Mouse (Mus musculus): Measurements from ENCODE around the gene Zp3r. TPM values are rescaled to one million over a fixed set of nuclear protein-coding genes. Genes with fewer than 3 reads are reported as not detected.

Gene Zp3r
- total RNA-seq, 2 experiments from 2014 or later: not detected

Other genes starting within 250 kb of the Zp3r start
- gene Cd55b, start 206.6 kb downstream of the Zp3r start, total RNA-seq (2014; fragmentation: Nextera tagmentation): not detected in 2 replicates
- not detected in 2 replicates for gene Cd55b, start 206.6 kb downstream of the Zp3r start, total RNA-seq (2017)
- gene Cd55, start 166.9 kb downstream of the Zp3r start, total RNA-seq (2014; fragmentation: Nextera tagmentation): 8.1 TPM in 1 of 2 replicates, not detected in the other
- 0.78 and 2.2 TPM in 2 replicates for gene Cd55, start 166.9 kb downstream of the Zp3r start, total RNA-seq (2017)
- not detected in 2 replicates for gene C4bp, start 32.0 kb upstream of the Zp3r start, total RNA-seq (2014; fragmentation: Nextera tagmentation)
- not detected in 2 replicates for gene C4bp, start 32.0 kb upstream of the Zp3r start, total RNA-seq (2017)
- not detected in 2 replicates for gene Gm29427, start 86.2 kb upstream of the Zp3r start, total RNA-seq (2014; fragmentation: Nextera tagmentation)
- not detected in 2 replicates for gene Gm29427, start 86.2 kb upstream of the Zp3r start, total RNA-seq (2017)
- gene Yod1, start 87.7 kb upstream of the Zp3r start, total RNA-seq (2014; fragmentation: Nextera tagmentation): 6.4 and 8.0 TPM in 2 replicates
- 6.7 and 7.8 TPM in 2 replicates for gene Yod1, start 87.7 kb upstream of the Zp3r start, total RNA-seq (2017)
- 6.6 and 9.1 TPM in 2 replicates for gene Pfkfb2, start 99.6 kb upstream of the Zp3r start, total RNA-seq (2014; fragmentation: Nextera tagmentation)
- 13.9 and 15.7 TPM in 2 replicates for gene Pfkfb2, start 99.6 kb upstream of the Zp3r start, total RNA-seq (2017)
- gene AA986860, start 102.4 kb upstream of the Zp3r start, total RNA-seq (2014; fragmentation: Nextera tagmentation): 0.09 and 0.88 TPM in 2 replicates
- gene AA986860, start 102.4 kb upstream of the Zp3r start, total RNA-seq (2017): not detected in 2 replicates
- not detected in 2 replicates for gene Fcamr, start 171.3 kb upstream of the Zp3r start, total RNA-seq (2014; fragmentation: Nextera tagmentation)
- gene Fcamr, start 171.3 kb upstream of the Zp3r start, total RNA-seq (2017): not detected in 2 replicates
- not detected in 2 replicates for gene Pigr, start 197.1 kb upstream of the Zp3r start, total RNA-seq (2014; fragmentation: Nextera tagmentation)
- gene Pigr, start 197.1 kb upstream of the Zp3r start, total RNA-seq (2017): not detected in 2 replicates
- not detected in 2 replicates for gene Fcmr, start 236.0 kb upstream of the Zp3r start, total RNA-seq (2014; fragmentation: Nextera tagmentation)
- not detected in 2 replicates for gene Fcmr, start 236.0 kb upstream of the Zp3r start, total RNA-seq (2017)